ENCODE assay signal across 8 mouse cellular contexts in genomic region chr17:11975062-11975607, GRCm38 (mm10).
DNase-seq lines count a peak whose midpoint lies in the region; ATAC-seq and TF ChIP-seq lines count a peak whose summit lies in the region.
"Had no signal": no experiment of that assay in that cellular context is flagged by ENCODE, and none has a peak within 500 bp of the region (broad histone marks: within the 10 kb centered on the region; RNA-seq: fewer than 3 reads in every experiment).

No protein-coding gene starts in this region.

- H3K4me3 ChIP-seq in kidney, postnatal 0 days (replicated peaks; ENCODE audit: low read depth, low read length): no peak overlapping the region
- H3K4me3 ChIP-seq: myocyte had no signal

- no peak overlapping the region for H3K9ac ChIP-seq in kidney, postnatal 0 days (ENCODE audit: low read depth, low read length)

- H3K4me1 ChIP-seq in kidney, postnatal 0 days (replicated peaks; ENCODE audit: insufficient read depth, low read length): 0 out of 2 replicates have a peak, but pooled peaks cover 5% of the 10 kb centered on the region

- H3K9me3 ChIP-seq in kidney, postnatal 0 days (replicated peaks; ENCODE audit: low read length): no peaks in the 10 kb centered on the region

- peak; percentile 87 for TF ChIP-seq CTCF in kidney, postnatal 0 days (IDR thresholded peaks at IDR 0.05; ENCODE audit: low read depth)

- 24% methylated on average over 7 of the region's 7 CpGs for WGBS in kidney, postnatal 0 days

- H3K27ac ChIP-seq in kidney, postnatal 0 days: no peak overlapping the region

- peak; percentile 52 for ATAC-seq in cerebellum, adult (ENCODE audit: insufficient number of reproducible peaks, low FRiP score, low TSS enrichment)
- ATAC-seq in kidney, postnatal 0 days (replicated peaks; ENCODE audit: low FRiP score, low read depth): peak; percentile 71

- peak; percentile 49 for DNase-seq in urinary bladder, postnatal 14 days (ENCODE audit: low spot score)
- DNase-seq in urinary bladder, postnatal 10 days (ENCODE audit: low spot score): no peak
- peak; percentile 63 for DNase-seq in heart, adult 8-10 months (ENCODE audit: low spot score)
- DNase-seq in kidney, postnatal 0 days (ENCODE audit: low spot score): peak; percentile 74
- peak; percentile 75 for DNase-seq in lung, postnatal 10 days
- peak; percentile 71 for DNase-seq in testis, postnatal 10 days (ENCODE audit: low spot score)

- no peaks in the 10 kb centered on the region for H3K27me3 ChIP-seq in kidney, postnatal 0 days (ENCODE audit: insufficient read depth, low read length)

- no peaks in the 10 kb centered on the region for H3K36me3 ChIP-seq in kidney, postnatal 0 days (ENCODE audit: insufficient read depth, low read length)

- H3K4me2 ChIP-seq in kidney, postnatal 0 days (ENCODE audit: low read length): no peak overlapping the region
